Comparison of ENCODE assay signal across 8 mouse cellular contexts in genomic region chr8:79638707-79639549, GRCm38 (mm10). TPM values are rescaled to one million over a fixed set of nuclear protein-coding genes. Genes with fewer than 3 reads are reported as not detected.
DNase-seq lines count a peak whose midpoint lies in the region; ATAC-seq and TF ChIP-seq lines count a peak whose summit lies in the region.

No protein-coding gene starts in this region.

- under 1% methylated on average over 74 of the region's 77 CpGs for WGBS in hindbrain, embryonic 13.5 days

- in situ Hi-C loops in Patski (cut with MboI; ENCODE audit: low pct_unique_long_range_greater_than_20kb) = no loop called here

- peaks cover 28% of the 10 kb centered on the region for H3K4me1 ChIP-seq in hindbrain, embryonic 13.5 days (replicated peaks)

- H3K36me3 ChIP-seq in hindbrain, embryonic 13.5 days = peaks cover under 1% of the 10 kb centered on the region; the same call in 1 of the 2 replicates

- H3K9me3 ChIP-seq in hindbrain, embryonic 13.5 days = no peaks in the 10 kb centered on the region

- peak overlapping the region; percentile 91 for H3K9ac ChIP-seq in hindbrain, embryonic 13.5 days

- H3K27ac ChIP-seq in hindbrain, embryonic 13.5 days = peak overlapping the region; percentile 98

- peak; percentile 98 for ATAC-seq in Patski
- peak; percentile 99 for ATAC-seq in hindbrain, embryonic 13.5 days (ENCODE audit: low FRiP score)

- POLR2A ChIA-PET in Patski (lab: Charles Lee) = interaction anchor here (0.7 to 1.0 kb wide), 2 partner anchors 26 to 341 kb away, joined by 3 to 11 read pairs; no protein-coding TSS in a partner anchor

- no peaks in the 10 kb centered on the region for H3K27me3 ChIP-seq in Patski
- no peaks in the 10 kb centered on the region for H3K27me3 ChIP-seq in hindbrain, embryonic 13.5 days

- peak overlapping the region; percentile 92 for H3K4me3 ChIP-seq in hindbrain, embryonic 13.5 days

- DNase-seq in Patski (ENCODE audit: low read depth, low spot score) = peak; percentile 92
- peak; percentile 97 for DNase-seq in cerebellum, postnatal 14 days
- DNase-seq in frontal cortex, postnatal 14 days (ENCODE audit: low spot score in 2 of 2) = peak; percentile 97 to 98
- peak; percentile 82 to 93 for DNase-seq in layer of hippocampus, postnatal 25 days (ENCODE audit: extremely low spot score in 1 of 2, low spot score in 1 of 2)
- peak; percentile 99 for DNase-seq in lung, postnatal 25 days (ENCODE audit: low spot score)
- peak; percentile 98 for DNase-seq in retina, embryonic 14.5 days (ENCODE audit: low spot score)
- DNase-seq in thymus, postnatal 4 days = peak; percentile 96

- peak overlapping the region; percentile 72 for H3K4me2 ChIP-seq in hindbrain, embryonic 13.5 days

- CTCF ChIA-PET in Patski (lab: Charles Lee) = interaction anchor here (1.1 to 1.6 kb wide), 3 partner anchors 12 to 31 kb away, joined by 3 to 5 read pairs (median 4); no protein-coding TSS in a partner anchor

- no peak for TF ChIP-seq CTCF in Patski (IDR thresholded peaks at IDR 0.05)

RNA-seq across cellular contexts. Expression of gene Otud4, which starts 0.5 kb away (rescaled TPM):
- 32.6 TPM for polyA plus RNA-seq in Patski (2021)
- 10.3 and 10.6 TPM in 2 replicates for polyA plus RNA-seq in hindbrain, embryonic 13.5 days (2015; fragmentation: Nextera tagmentation; extraction: Ambion mirVana)
- 10 to 100 TPM; 36.0 to 36.7 TPM for total RNA-seq in layer of hippocampus, postnatal 25 days (2021)

Comparison
In these comparisons a context has a peak if more than half of its experiments do, and no peak if none do; other contexts are left out.
1. Peak in every context shown above with its lines: DNase-seq, ATAC-seq, H3K4me3 ChIP-seq and H3K27ac ChIP-seq.